Mouse (Mus musculus): ENCODE results near the gene Dnajc12. TPM values are rescaled to one million over a fixed set of nuclear protein-coding genes. Genes with fewer than 3 reads are reported as not detected.
"Not testable (repeated sequence)": the region's sequence is repeated elsewhere in the genome, so short reads cannot be mapped to it uniquely, and the experiment has no call there.

Dnajc12 gene
- 10 to 100 TPM; 24.9 to 29.0 TPM for total RNA-seq (2021)
- long read RNA-seq, experiment 1, transcript Dnajc12-201 (5 exons, 3,025 nt) = major isoform, 23 of 25 reads
- long read RNA-seq, experiment 1, partial matches to known transcripts = 1 of 25 reads
- long read RNA-seq, experiment 1, other reads (novel, unspliced or antisense) = 1 of 25 reads
- long read RNA-seq, experiment 2, partial matches to known transcripts = 0 of 6 reads
- long read RNA-seq, experiment 2, other reads (novel, unspliced or antisense) = 2 of 6 reads

- DNase-seq (ENCODE audit: low spot score in 2 of 2) = peak in 1 of 2 experiments; percentile 63
Observed at GRCm38 (mm10) chr10:63382372-63383279, at the start of gene Dnajc12. Dnajc12 (plus strand) TSS chr10:63382443.

GRCm38 (mm10) chr10:63336901-63337300 is 45.3 kb upstream of the Dnajc12 start:
- no peak for DNase-seq (ENCODE audit: low spot score in 2 of 2)

- DNase-seq (ENCODE audit: low spot score in 2 of 2) = no peak
Observed at GRCm38 (mm10) chr10:63337326-63337725, 44.9 kb upstream of the Dnajc12 start.

GRCm38 (mm10) chr10:63337951-63338836 is 44.0 kb upstream of the Dnajc12 start:
- peak; percentile 22 to 26 for DNase-seq (ENCODE audit: low spot score in 2 of 2)

- DNase-seq (ENCODE audit: low spot score in 2 of 2) = peak; percentile 85 to 88
Observed at GRCm38 (mm10) chr10:63338914-63339643, 43.2 kb upstream of the Dnajc12 start.

- DNase-seq (ENCODE audit: low spot score in 2 of 2) = no peak
Observed at GRCm38 (mm10) chr10:63341351-63341750, 40.9 kb upstream of the Dnajc12 start.

- DNase-seq (ENCODE audit: low spot score in 2 of 2) = no peak
Observed at GRCm38 (mm10) chr10:63344751-63345150, 37.5 kb upstream of the Dnajc12 start.

GRCm38 (mm10) chr10:63348291-63348690 is 34.0 kb upstream of the Dnajc12 start:
- no peak for DNase-seq (ENCODE audit: low spot score in 2 of 2)

GRCm38 (mm10) chr10:63350666-63351065 is 31.6 kb upstream of the Dnajc12 start:
- DNase-seq (ENCODE audit: low spot score in 2 of 2) = no peak

GRCm38 (mm10) chr10:63351099-63351498 is 31.1 kb upstream of the Dnajc12 start:
- not testable (repeated sequence) for DNase-seq (ENCODE audit: low spot score in 2 of 2)

- DNase-seq (ENCODE audit: low spot score in 2 of 2) = no peak
Observed at GRCm38 (mm10) chr10:63352111-63352510, 30.1 kb upstream of the Dnajc12 start.

- DNase-seq (ENCODE audit: low spot score in 2 of 2) = no peak
Observed at GRCm38 (mm10) chr10:63360502-63360901, 21.7 kb upstream of the Dnajc12 start.

- no peak for DNase-seq (ENCODE audit: low spot score in 2 of 2)
Observed at GRCm38 (mm10) chr10:63365918-63366455, 16.3 kb upstream of the Dnajc12 start.

GRCm38 (mm10) chr10:63367386-63367785 is 14.9 kb upstream of the Dnajc12 start:
- no peak for DNase-seq (ENCODE audit: low spot score in 2 of 2)

GRCm38 (mm10) chr10:63368041-63368440 is 14.2 kb upstream of the Dnajc12 start:
- no peak for DNase-seq (ENCODE audit: low spot score in 2 of 2)

- no peak for DNase-seq (ENCODE audit: low spot score in 2 of 2)
Observed at GRCm38 (mm10) chr10:63376303-63376702, 5.9 kb upstream of the Dnajc12 start.

GRCm38 (mm10) chr10:63377468-63377867 is 4.8 kb upstream of the Dnajc12 start:
- DNase-seq (ENCODE audit: low spot score in 2 of 2) = peak in 1 of 2 experiments; percentile 12

GRCm38 (mm10) chr10:63378948-63379680 is 3.1 kb upstream of the Dnajc12 start:
- no peak for DNase-seq (ENCODE audit: low spot score in 2 of 2)

- no peak for DNase-seq (ENCODE audit: low spot score in 2 of 2)
Observed at GRCm38 (mm10) chr10:63381498-63382280, 554 bp upstream of the Dnajc12 start, which contains the start of gene Sirt1. Sirt1 (minus strand) TSS chr10:63381704.

Data from adrenal gland, postnatal 4 days (tissue).